Mouse (Mus musculus): ENCODE measurements around the gene Wdr43. TPM values are rescaled to one million over a fixed set of nuclear protein-coding genes. Genes with fewer than 3 reads are reported as not detected.
"Not testable (repeated sequence)": the region's sequence is repeated elsewhere in the genome, so short reads cannot be mapped to it uniquely, and the experiment has no call there.

Wdr43 gene
- polyA plus RNA-seq, 1 experiment from 2014 or later: 89.5 TPM

- WGBS: 83% methylated on average over 8 of the region's 8 CpGs
- Histone ChIP-seq H3K27me3 (ENCODE audit: insufficient read depth, low read length) (no peaks in the 10 kb centered on the region), H3K36me3 (ENCODE audit: insufficient read depth, low read length) (peaks cover 70% of the 10 kb centered on the region), H3K9ac (replicated peaks; ENCODE audit: low read length) (no peak overlapping the region), H3K27ac (ENCODE audit: low read length) (no peak overlapping the region), H3K4me3 (ENCODE audit: low read length) (no peak overlapping the region), H3K4me1 (ENCODE audit: insufficient read depth, low read length) (no peaks in the 10 kb centered on the region), H3K4me2 (replicated peaks; ENCODE audit: low read depth, low read length) (no peak overlapping the region), H3K9me3 (ENCODE audit: low read length) (no peaks in the 10 kb centered on the region)
- ATAC-seq (ENCODE audit: low FRiP score, low TSS enrichment): no peak
Measured at GRCm38 (mm10) chr17:71633350-71633749, 17.7 kb downstream of the Wdr43 start.

- Histone ChIP-seq H3K9ac (replicated peaks; ENCODE audit: low read length) (no peak overlapping the region), H3K9me3 (ENCODE audit: low read length) (no peaks in the 10 kb centered on the region), H3K27me3 (ENCODE audit: insufficient read depth, low read length) (no peaks in the 10 kb centered on the region), H3K27ac (ENCODE audit: low read length) (no peak overlapping the region), H3K4me2 (replicated peaks; ENCODE audit: low read depth, low read length) (no peak overlapping the region), H3K4me3 (ENCODE audit: low read length) (no peak overlapping the region), H3K4me1 (ENCODE audit: insufficient read depth, low read length) (no peaks in the 10 kb centered on the region), H3K36me3 (ENCODE audit: insufficient read depth, low read length) (peaks cover 79% of the 10 kb centered on the region)
- WGBS: 94% methylated on average over 8 of the region's 8 CpGs
- no peak for ATAC-seq (ENCODE audit: low FRiP score, low TSS enrichment)
Measured at GRCm38 (mm10) chr17:71636786-71637185, 21.1 kb downstream of the Wdr43 start.

GRCm38 (mm10) chr17:71637750-71638265 is 22.1 kb downstream of the Wdr43 start:
- Histone ChIP-seq H3K4me1 (ENCODE audit: insufficient read depth, low read length) (no peaks in the 10 kb centered on the region), H3K27me3 (ENCODE audit: insufficient read depth, low read length) (no peaks in the 10 kb centered on the region), H3K9ac (replicated peaks; ENCODE audit: low read length) (no peak overlapping the region), H3K9me3 (ENCODE audit: low read length) (no peaks in the 10 kb centered on the region), H3K4me2 (replicated peaks; ENCODE audit: low read depth, low read length) (no peak overlapping the region), H3K27ac (ENCODE audit: low read length) (no peak overlapping the region), H3K4me3 (ENCODE audit: low read length) (no peak overlapping the region), H3K36me3 (ENCODE audit: insufficient read depth, low read length) (peaks cover 83% of the 10 kb centered on the region)
- no peak for ATAC-seq (ENCODE audit: low FRiP score, low TSS enrichment)
- WGBS: 94% methylated on average over 4 of the region's 4 CpGs

- ATAC-seq (ENCODE audit: low FRiP score, low TSS enrichment); H3K27ac ChIP-seq (ENCODE audit: low read length); H3K9ac ChIP-seq (replicated peaks; ENCODE audit: low read length); H3K4me3 ChIP-seq (ENCODE audit: low read length); H3K4me1 ChIP-seq (ENCODE audit: insufficient read depth, low read length); H3K4me2 ChIP-seq (replicated peaks; ENCODE audit: low read depth, low read length); H3K9me3 ChIP-seq (ENCODE audit: low read length); H3K27me3 ChIP-seq (ENCODE audit: insufficient read depth, low read length): not testable (repeated sequence)
- peaks cover 75% of the 10 kb centered on the region for H3K36me3 ChIP-seq (ENCODE audit: insufficient read depth, low read length)
- WGBS: 67% methylated on average over 5 of the region's 5 CpGs
Measured at GRCm38 (mm10) chr17:71639056-71639455, 23.4 kb downstream of the Wdr43 start.

- no peaks in the 10 kb centered on the region for H3K9me3 ChIP-seq (ENCODE audit: low read length)
- 92% methylated on average over 9 of the region's 9 CpGs for WGBS
- no peaks in the 10 kb centered on the region for H3K27me3 ChIP-seq (ENCODE audit: insufficient read depth, low read length)
- no peak overlapping the region for H3K27ac ChIP-seq (ENCODE audit: low read length)
- no peak overlapping the region for H3K4me3 ChIP-seq (ENCODE audit: low read length)
- no peak overlapping the region for H3K9ac ChIP-seq (replicated peaks; ENCODE audit: low read length)
- no peak overlapping the region for H3K4me2 ChIP-seq (replicated peaks; ENCODE audit: low read depth, low read length)
- no peaks in the 10 kb centered on the region for H3K4me1 ChIP-seq (ENCODE audit: insufficient read depth, low read length)
- ATAC-seq (ENCODE audit: low FRiP score, low TSS enrichment): no peak
- H3K36me3 ChIP-seq (ENCODE audit: insufficient read depth, low read length): peaks cover 74% of the 10 kb centered on the region
Measured at GRCm38 (mm10) chr17:71640421-71641085, 24.9 kb downstream of the Wdr43 start.

- Histone ChIP-seq H3K27ac (ENCODE audit: low read length) (no peak overlapping the region), H3K36me3 (ENCODE audit: insufficient read depth, low read length) (peaks cover 69% of the 10 kb centered on the region), H3K9ac (replicated peaks; ENCODE audit: low read length) (no peak overlapping the region), H3K4me1 (ENCODE audit: insufficient read depth, low read length) (no peaks in the 10 kb centered on the region), H3K9me3 (ENCODE audit: low read length) (no peaks in the 10 kb centered on the region), H3K4me3 (ENCODE audit: low read length) (no peak overlapping the region), H3K4me2 (replicated peaks; ENCODE audit: low read depth, low read length) (no peak overlapping the region), H3K27me3 (ENCODE audit: insufficient read depth, low read length) (no peaks in the 10 kb centered on the region)
- 86% methylated on average over 3 of the region's 3 CpGs for WGBS
- no peak for ATAC-seq (ENCODE audit: low FRiP score, low TSS enrichment)
Measured at GRCm38 (mm10) chr17:71642190-71642589, 26.5 kb downstream of the Wdr43 start.

- Histone ChIP-seq H3K27me3 (ENCODE audit: insufficient read depth, low read length) (no peaks in the 10 kb centered on the region), H3K4me2 (replicated peaks; ENCODE audit: low read depth, low read length) (no peak overlapping the region), H3K36me3 (ENCODE audit: insufficient read depth, low read length) (peaks cover 58% of the 10 kb centered on the region), H3K4me1 (ENCODE audit: insufficient read depth, low read length) (no peaks in the 10 kb centered on the region), H3K27ac (ENCODE audit: low read length) (no peak overlapping the region), H3K4me3 (ENCODE audit: low read length) (no peak overlapping the region), H3K9me3 (ENCODE audit: low read length) (no peaks in the 10 kb centered on the region), H3K9ac (replicated peaks; ENCODE audit: low read length) (no peak overlapping the region)
- ATAC-seq (ENCODE audit: low FRiP score, low TSS enrichment): no peak
- 87% methylated on average over 9 of the region's 9 CpGs for WGBS
Measured at GRCm38 (mm10) chr17:71650011-71650410, 34.3 kb downstream of the Wdr43 start.

GRCm38 (mm10) chr17:71652495-71652894 is 36.8 kb downstream of the Wdr43 start:
- Histone ChIP-seq H3K27ac (ENCODE audit: low read length) (no peak overlapping the region), H3K9ac (replicated peaks; ENCODE audit: low read length) (no peak overlapping the region), H3K9me3 (ENCODE audit: low read length) (no peaks in the 10 kb centered on the region), H3K4me1 (ENCODE audit: insufficient read depth, low read length) (no peaks in the 10 kb centered on the region), H3K27me3 (ENCODE audit: insufficient read depth, low read length) (no peaks in the 10 kb centered on the region), H3K4me3 (ENCODE audit: low read length) (no peak overlapping the region), H3K4me2 (replicated peaks; ENCODE audit: low read depth, low read length) (no peak overlapping the region), H3K36me3 (ENCODE audit: insufficient read depth, low read length) (peaks cover 59% of the 10 kb centered on the region)
- WGBS: 92% methylated on average over 2 of the region's 2 CpGs
- no peak for ATAC-seq (ENCODE audit: low FRiP score, low TSS enrichment)

- WGBS: 91% methylated on average over 5 of the region's 5 CpGs
- ATAC-seq (ENCODE audit: low FRiP score, low TSS enrichment): no peak
Measured at GRCm38 (mm10) chr17:71652934-71653333, 37.2 kb downstream of the Wdr43 start.

GRCm38 (mm10) chr17:71657521-71657920 is 41.8 kb downstream of the Wdr43 start:
- H3K36me3 ChIP-seq (ENCODE audit: insufficient read depth, low read length): peaks cover 38% of the 10 kb centered on the region
- H3K4me3 ChIP-seq (ENCODE audit: low read length): no peak overlapping the region
- no peak overlapping the region for H3K4me2 ChIP-seq (replicated peaks; ENCODE audit: low read depth, low read length)
- WGBS: 83% methylated on average over 4 of the region's 4 CpGs
- H3K9me3 ChIP-seq (ENCODE audit: low read length): no peaks in the 10 kb centered on the region
- H3K27me3 ChIP-seq (ENCODE audit: insufficient read depth, low read length): no peaks in the 10 kb centered on the region
- no peak overlapping the region for H3K9ac ChIP-seq (replicated peaks; ENCODE audit: low read length)
- H3K4me1 ChIP-seq (ENCODE audit: insufficient read depth, low read length): peaks cover 3% of the 10 kb centered on the region; the same call in 1 of the 2 replicates
- no peak for ATAC-seq (ENCODE audit: low FRiP score, low TSS enrichment)
- no peak overlapping the region for H3K27ac ChIP-seq (ENCODE audit: low read length)

More at GRCm38 (mm10) chr17:71652934-71653333, 37.2 kb downstream of the Wdr43 start:
- Histone ChIP-seq H3K27me3 (ENCODE audit: insufficient read depth, low read length) (no peaks in the 10 kb centered on the region), H3K36me3 (ENCODE audit: insufficient read depth, low read length) (peaks cover 61% of the 10 kb centered on the region), H3K4me3 (ENCODE audit: low read length) (no peak overlapping the region), H3K4me2 (replicated peaks; ENCODE audit: low read depth, low read length) (no peak overlapping the region), H3K9me3 (ENCODE audit: low read length) (no peaks in the 10 kb centered on the region), H3K4me1 (ENCODE audit: insufficient read depth, low read length) (no peaks in the 10 kb centered on the region), H3K9ac (replicated peaks; ENCODE audit: low read length) (no peak overlapping the region), H3K27ac (ENCODE audit: low read length) (no peak overlapping the region)

Measured in kidney, embryonic 16.5 days (tissue).